8 mouse cellular contexts compared by ENCODE assay signal in genomic region chr12:21426065-21426940, GRCm38 (mm10). TPM values are rescaled to one million over a fixed set of nuclear protein-coding genes. Genes with fewer than 3 reads are reported as not detected.
DNase-seq lines count a peak whose midpoint lies in the region; ATAC-seq and TF ChIP-seq lines count a peak whose summit lies in the region.

No protein-coding gene starts in this region.

- peak overlapping the region; percentile 62 for H3K27ac ChIP-seq in left cerebral cortex, adult 2 months
- peak overlapping the region; percentile 66 for H3K27ac ChIP-seq in heart, embryonic 10.5 days
- peak overlapping the region; percentile 58 for H3K27ac ChIP-seq in kidney, adult 2 months (ENCODE audit: insufficient read depth, low read depth, low read length)
- H3K27ac ChIP-seq in neural tube, embryonic 14.5 days (ENCODE audit: low read depth, low read length), result no peak overlapping the region

- TF ChIP-seq POLR2A in kidney, adult 2 months (IDR thresholded peaks at IDR 0.05; ENCODE audit: low read depth, low read length), result no peak
- no peak for TF ChIP-seq POLR2A in lung, adult 2 months (IDR thresholded peaks at IDR 0.05; ENCODE audit: borderline replicate concordance, extremely low read depth, low read depth, low read length)

- peaks cover 13% of the 10 kb centered on the region for H3K4me1 ChIP-seq in heart, embryonic 10.5 days
- peaks cover 6% of the 10 kb centered on the region for H3K4me1 ChIP-seq in kidney, adult 2 months (ENCODE audit: control insufficient read depth, insufficient read depth, low read length)
- H3K4me1 ChIP-seq in lung, adult 2 months (ENCODE audit: control insufficient read depth, insufficient read depth, low read length), result peaks cover 4% of the 10 kb centered on the region
- H3K4me1 ChIP-seq in neural tube, embryonic 14.5 days (ENCODE audit: control insufficient read depth, insufficient read depth, low read length), result peaks cover 12% of the 10 kb centered on the region

- ATAC-seq in neural tube, embryonic 14.5 days (ENCODE audit: low read depth), result peak; percentile 60; the same call in 1 of the 2 replicates

- DNase-seq in left cerebral cortex, adult 2 months (ENCODE audit: extremely low spot score in 1 of 2, low spot score in 2 of 2), result no peak
- no peak for DNase-seq in left cerebral cortex, postnatal 36 days (ENCODE audit: low spot score in 2 of 2)
- DNase-seq in embryo, embryonic 10 days (ENCODE audit: low spot score), result peak; percentile 51
- DNase-seq in heart, embryonic 10.5 days (ENCODE audit: low spot score), result peak; percentile 79
- DNase-seq in kidney, adult 2 months, result peak; percentile 87
- DNase-seq in lung, adult 2 months, result peak; percentile 22
- DNase-seq in frontal cortex, postnatal 14 days (ENCODE audit: low spot score in 2 of 2), result no peak

- peak overlapping the region; percentile 28; the same call in 1 of the 2 replicates for H3K4me3 ChIP-seq in left cerebral cortex, adult 2 months
- peak overlapping the region; percentile 20 for H3K4me3 ChIP-seq in heart, embryonic 10.5 days
- no peak overlapping the region; the same call in 1 of the 2 replicates for H3K4me3 ChIP-seq in kidney, adult 2 months (ENCODE audit: insufficient read depth, low read depth, low read length)
- H3K4me3 ChIP-seq in lung, adult 2 months (replicated peaks; ENCODE audit: extremely low read depth, low read depth, low read length), result peak overlapping the region; percentile 8
- H3K4me3 ChIP-seq in neural tube, embryonic 14.5 days (ENCODE audit: low read depth, low read length), result no peak overlapping the region

- no peaks in the 10 kb centered on the region for H3K9me3 ChIP-seq in heart, embryonic 10.5 days
- no peaks in the 10 kb centered on the region for H3K9me3 ChIP-seq in neural tube, embryonic 14.5 days (ENCODE audit: control insufficient read depth, low read length)

- no peak for TF ChIP-seq CTCF in left cerebral cortex, adult 2 months (IDR thresholded peaks at IDR 0.05)
- no peak for TF ChIP-seq CTCF in kidney, adult 2 months (conservative IDR thresholded peaks at IDR 0.05; ENCODE audit: insufficient read depth, insufficient read length, low read depth, low read length)
- TF ChIP-seq CTCF in lung, adult 2 months (IDR thresholded peaks at IDR 0.05; ENCODE audit: insufficient read depth, low read length), result no peak

- H3K9ac ChIP-seq in neural tube, embryonic 14.5 days (replicated peaks; ENCODE audit: low read depth, low read length), result no peak overlapping the region

- WGBS in heart, embryonic 10.5 days, result 20% methylated on average over 16 of the region's 16 CpGs
- whole genome bisulfite sequencing in kidney, adult 2 months, result 3% methylated on average over 16 of the region's 16 CpGs
- 6% methylated on average over 16 of the region's 16 CpGs for WGBS in lung, adult 2 months
- WGBS in neural tube, embryonic 14.5 days, result 3% methylated on average over 16 of the region's 16 CpGs

- no peaks in the 10 kb centered on the region for H3K36me3 ChIP-seq in heart, embryonic 10.5 days
- H3K36me3 ChIP-seq in kidney, adult 2 months (ENCODE audit: control insufficient read depth, insufficient read depth, low read length), result no peaks in the 10 kb centered on the region
- H3K36me3 ChIP-seq in neural tube, embryonic 14.5 days (ENCODE audit: control insufficient read depth, insufficient read depth, low read length), result no peaks in the 10 kb centered on the region

- H3K27me3 ChIP-seq in heart, embryonic 10.5 days (ENCODE audit: insufficient read depth, poor library complexity, severe bottlenecking), result no peaks in the 10 kb centered on the region; the same call in 1 of the 2 replicates
- H3K27me3 ChIP-seq in kidney, adult 2 months (replicated peaks; ENCODE audit: control insufficient read depth, insufficient read depth, low read length), result no peaks in the 10 kb centered on the region
- H3K27me3 ChIP-seq in neural tube, embryonic 14.5 days (ENCODE audit: control insufficient read depth, insufficient read depth, low read length), result no peaks in the 10 kb centered on the region

- peak overlapping the region; percentile 41 for H3K4me2 ChIP-seq in neural tube, embryonic 14.5 days (ENCODE audit: low read depth, low read length)

- intact Hi-C loops in left cerebral cortex, adult 2 months (cut with DNase I), result no loop called here
- intact Hi-C loops in left cerebral cortex, postnatal 36 days (cut with DNase I), result no loop called here

RNA-seq across cellular contexts. Expression of gene Ywhaq, which starts 8.9 kb away (rescaled TPM):
- total RNA-seq in left cerebral cortex, adult 2 months (2021), result 100 to 1,000 TPM; 406 to 421 TPM
- 100 to 1,000 TPM; 430 to 485 TPM for total RNA-seq in left cerebral cortex, postnatal 36 days (2021)
- polyA plus RNA-seq in heart, embryonic 10.5 days (2016; fragmentation: Nextera tagmentation; extraction: Ambion mirVana), result 634 and 738 TPM in 2 replicates
- 71.7 and 83.4 TPM in 2 replicates for polyA plus RNA-seq in kidney, adult 2 months (2012; rRNA removed)
- 79.4 and 85.5 TPM in 2 replicates for polyA plus RNA-seq in lung, adult 2 months (2012; rRNA removed)
- polyA plus RNA-seq in neural tube, embryonic 14.5 days (2014; fragmentation: Nextera tagmentation; extraction: Ambion mirVana), result 1,141 and 1,156 TPM in 2 replicates

RNA-seq across cellular contexts. Expression of gene Adam17, which starts 52.9 kb away (rescaled TPM):
- total RNA-seq in left cerebral cortex, adult 2 months (2021), result 10 to 100 TPM; 18.1 to 20.6 TPM
- 10 to 100 TPM; 15.3 to 21.5 TPM for total RNA-seq in left cerebral cortex, postnatal 36 days (2021)
- 36.3 and 38.4 TPM in 2 replicates for polyA plus RNA-seq in heart, embryonic 10.5 days (2016; fragmentation: Nextera tagmentation; extraction: Ambion mirVana)
- 15.8 and 19.1 TPM in 2 replicates for polyA plus RNA-seq in kidney, adult 2 months (2012; rRNA removed)
- 23.3 and 50.2 TPM in 2 replicates for polyA plus RNA-seq in lung, adult 2 months (2012; rRNA removed)
- polyA plus RNA-seq in neural tube, embryonic 14.5 days (2014; fragmentation: Nextera tagmentation; extraction: Ambion mirVana), result 16.8 and 21.4 TPM in 2 replicates

Comparison
In these comparisons a context has a peak if more than half of its experiments do, and no peak if none do; other contexts are left out.
1. DNase-seq: peak in embryo, embryonic 10 days (single experiment), heart, embryonic 10.5 days (single experiment), kidney, adult 2 months (single experiment) and lung, adult 2 months (single experiment); none in left cerebral cortex, adult 2 months (0 of 2), left cerebral cortex, postnatal 36 days (0 of 2) and frontal cortex, postnatal 14 days (0 of 2).
2. H3K4me3 ChIP-seq: peak in left cerebral cortex, adult 2 months (single experiment), heart, embryonic 10.5 days (single experiment) and lung, adult 2 months (single experiment); none in kidney, adult 2 months (single experiment) and neural tube, embryonic 14.5 days (single experiment).